Mouse (Mus musculus): ENCODE measurements around the gene Stk17b.
"Not testable (repeated sequence)": the region's sequence is repeated elsewhere in the genome, so short reads cannot be mapped to it uniquely, and the experiment has no call there.

The Stk17b gene

DNA sequence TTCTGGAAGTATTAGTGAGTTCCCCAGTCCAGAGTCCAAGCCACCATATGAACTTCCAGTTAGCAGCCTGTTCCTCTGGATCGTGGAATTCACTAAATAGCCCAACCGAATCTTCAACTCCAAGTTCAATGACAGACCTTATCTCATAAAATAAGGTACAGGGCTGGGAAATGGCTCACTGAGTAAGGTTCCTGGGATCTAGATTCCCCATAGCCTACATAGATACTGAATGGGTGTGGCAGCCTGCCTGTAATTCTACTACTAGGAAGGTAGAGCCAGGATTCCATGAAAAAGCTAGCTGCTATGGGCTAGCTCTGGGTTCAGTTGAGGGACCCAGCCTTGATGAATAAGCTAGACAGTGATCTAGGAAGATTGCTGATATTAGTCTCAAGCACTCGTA, 48.4 kb downstream of the Stk17b start:
- in situ Hi-C loops (cut with MboI; ENCODE audit: low sequenced_read_pairs): no loop called here

- in situ Hi-C loops (cut with MboI; ENCODE audit: low sequenced_read_pairs): no loop called here
Observed at GRCm38 (mm10) chr1:53728489-53729225, 56.4 kb downstream of the Stk17b start.

- in situ Hi-C loops (cut with MboI; ENCODE audit: low sequenced_read_pairs): no loop called here
Observed at GRCm38 (mm10) chr1:53726883-53727282, 58.1 kb downstream of the Stk17b start.

DNA sequence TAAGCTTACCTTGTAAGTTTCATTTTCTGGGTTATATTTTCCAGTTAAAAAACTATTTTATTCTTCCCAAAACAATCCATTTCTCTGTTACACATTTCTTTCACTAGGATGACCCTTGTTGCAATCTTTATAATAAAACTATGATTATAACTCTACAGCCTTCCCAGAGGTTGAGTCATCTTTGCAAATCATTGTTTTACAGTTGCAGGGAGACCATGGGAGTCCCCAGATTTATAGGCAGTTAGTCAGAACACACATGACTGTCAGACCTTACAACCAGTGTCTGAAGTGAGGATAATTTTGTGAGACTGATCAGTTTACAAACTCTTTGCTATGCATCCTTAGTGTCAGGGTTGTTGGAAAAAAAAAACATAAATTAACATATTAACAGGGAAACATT, 63.7 kb downstream of the Stk17b start:
- in situ Hi-C loops (cut with MboI; ENCODE audit: low sequenced_read_pairs): no loop called here

DNA sequence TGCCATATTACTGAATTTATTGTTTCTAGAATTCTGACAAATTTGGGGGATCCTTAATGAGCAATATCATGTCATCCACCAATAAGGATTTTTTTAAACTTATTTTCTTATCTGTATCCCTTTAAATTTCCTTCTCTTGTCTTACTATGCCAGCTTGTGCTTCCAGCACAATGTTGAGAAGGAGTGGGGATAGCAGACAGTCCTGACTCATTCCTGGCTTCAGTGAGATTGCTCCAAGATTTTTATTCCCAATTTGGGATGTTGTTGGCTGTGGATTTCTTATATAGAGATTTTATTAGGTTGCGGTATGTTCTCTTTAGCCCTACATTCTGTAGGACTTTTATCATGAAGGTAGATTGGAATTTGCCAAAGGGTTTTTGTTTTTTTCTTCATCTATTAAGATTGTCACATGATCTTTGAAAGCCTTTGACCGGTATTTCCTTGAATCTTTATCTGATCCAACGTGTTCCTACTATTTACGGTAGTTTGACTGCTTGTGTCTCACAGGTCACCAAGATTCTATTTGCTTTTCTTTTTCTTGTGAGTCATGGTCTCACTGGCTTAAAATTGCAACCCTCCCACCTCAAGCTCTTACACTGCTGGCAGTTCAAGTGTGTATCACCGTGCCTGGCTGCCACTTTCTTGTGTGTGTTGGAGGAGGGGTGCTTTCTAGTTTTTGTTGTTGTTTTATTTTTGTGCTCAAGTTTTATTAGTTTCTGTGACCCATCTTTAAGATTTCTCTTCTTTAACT, 64.2 kb downstream of the Stk17b start:
- in situ Hi-C loops (cut with MboI; ENCODE audit: low sequenced_read_pairs): no loop called here

DNA sequence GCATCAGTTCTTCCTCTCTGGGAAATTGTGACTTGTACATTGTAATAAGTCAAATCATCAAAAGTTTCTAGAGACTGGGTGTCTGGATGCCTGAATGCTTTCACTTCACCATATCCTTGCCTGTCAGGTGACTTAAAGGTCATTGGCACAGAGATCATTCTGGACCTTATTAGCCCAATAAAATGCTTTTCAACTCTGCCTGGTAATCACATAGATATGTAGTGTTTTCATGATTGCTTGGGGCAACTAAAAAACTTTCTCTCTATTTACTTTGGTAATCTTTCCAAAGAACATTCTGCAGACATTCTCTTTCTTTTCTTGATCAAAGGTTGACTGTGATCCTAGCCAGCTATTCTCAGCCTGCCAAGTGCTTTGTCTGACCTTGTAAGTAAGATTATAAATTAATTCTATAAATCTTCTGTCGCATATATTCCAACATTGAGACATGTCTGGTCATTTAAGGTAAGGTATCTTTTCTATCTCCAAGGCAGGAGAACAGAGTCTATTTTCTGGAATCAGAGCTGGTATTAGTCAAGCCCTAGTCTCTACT, 69.0 kb downstream of the Stk17b start:
- in situ Hi-C loops (cut with MboI; ENCODE audit: low sequenced_read_pairs): no loop called here

DNA sequence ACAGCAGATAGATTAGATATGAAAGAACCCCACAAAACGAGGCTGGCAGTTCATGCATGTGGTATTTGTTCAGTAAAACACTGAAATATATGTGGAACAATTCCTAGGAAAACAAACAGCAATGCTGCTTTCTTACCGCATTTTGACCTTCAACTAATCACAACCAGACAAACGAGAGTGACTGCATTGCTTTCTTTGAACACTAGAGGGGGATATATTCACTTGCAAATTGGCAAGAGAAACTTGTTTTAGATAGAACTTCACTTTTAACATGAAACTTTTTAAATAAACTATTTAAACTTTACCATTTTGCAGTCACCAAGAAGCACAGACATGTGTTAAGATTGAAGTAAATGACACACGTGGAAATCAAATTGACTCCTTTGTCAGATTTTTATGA, 69.6 kb downstream of the Stk17b start:
- in situ Hi-C loops (cut with MboI; ENCODE audit: low sequenced_read_pairs): no loop called here

- in situ Hi-C loops (cut with MboI; ENCODE audit: low sequenced_read_pairs): not testable (repeated sequence)
Observed at GRCm38 (mm10) chr1:53713383-53713782, 71.6 kb downstream of the Stk17b start.

- in situ Hi-C loops (cut with MboI; ENCODE audit: low sequenced_read_pairs): no loop called here
Observed at GRCm38 (mm10) chr1:53711069-53711468, 74.0 kb downstream of the Stk17b start.

GRCm38 (mm10) chr1:53709602-53710001, 75.4 kb downstream of the Stk17b start:
- in situ Hi-C loops (cut with MboI; ENCODE audit: low sequenced_read_pairs): not testable (repeated sequence)

- in situ Hi-C loops (cut with MboI; ENCODE audit: low sequenced_read_pairs): no loop called here
Observed at GRCm38 (mm10) chr1:53706431-53707361, 78.3 kb downstream of the Stk17b start, which contains the start of gene Dnah7a. Dnah7a (minus strand) TSS chr1:53706784.
